ENCODE assay signal across 23 mouse cellular contexts in genomic region chr8:124295357-124295756, GRCm38 (mm10).
DNase-seq lines count a peak whose midpoint lies in the region; ATAC-seq and TF ChIP-seq lines count a peak whose summit lies in the region.
"Had no signal": no experiment of that assay in that cellular context is flagged by ENCODE, and none has a peak within 500 bp of the region (broad histone marks: within the 10 kb centered on the region; RNA-seq: fewer than 3 reads in every experiment).

No protein-coding gene starts in this region.

- no peaks in the 10 kb centered on the region for H3K9me3 ChIP-seq in heart, embryonic 13.5 days
- H3K9me3 ChIP-seq in hindbrain, postnatal 0 days (ENCODE audit: low read length): no peaks in the 10 kb centered on the region
- H3K9me3 ChIP-seq in hindbrain, embryonic 14.5 days (ENCODE audit: control insufficient read depth, low read length): no peaks in the 10 kb centered on the region
- no peaks in the 10 kb centered on the region for H3K9me3 ChIP-seq in intestine, embryonic 16.5 days (ENCODE audit: control insufficient read depth, low read length)
- H3K9me3 ChIP-seq: embryonic facial prominence, embryonic 13.5 days; forebrain, embryonic 12.5 days; hindbrain, embryonic 13.5 days; limb, embryonic 15.5 days; midbrain, embryonic 12.5 days had no signal

- no peak for TF ChIP-seq CTCF in hindbrain, postnatal 0 days (IDR thresholded peaks at IDR 0.05; ENCODE audit: low read depth)
- no peak for TF ChIP-seq CTCF in C2C12 (IDR thresholded peaks at IDR 0.05; ENCODE audit: control insufficient read depth, insufficient read depth, insufficient read length)

- no peak overlapping the region for H3K4me3 ChIP-seq in heart, embryonic 13.5 days
- H3K4me3 ChIP-seq in hindbrain, postnatal 0 days (ENCODE audit: low read length): no peak overlapping the region
- no peak overlapping the region for H3K4me3 ChIP-seq in hindbrain, embryonic 14.5 days (replicated peaks; ENCODE audit: low read length)
- peak overlapping the region; percentile 11 for H3K4me3 ChIP-seq in C2C12 (ENCODE audit: insufficient read depth, poor library complexity, severe bottlenecking)
- no peak overlapping the region for H3K4me3 ChIP-seq in intestine, embryonic 16.5 days (ENCODE audit: low read length)
- H3K4me3 ChIP-seq: embryonic facial prominence, embryonic 13.5 days; erythroblast, embryonic 14.5 days; forebrain, embryonic 12.5 days; hindbrain, embryonic 13.5 days; limb, embryonic 15.5 days; midbrain, embryonic 12.5 days had no signal

- H3K9ac ChIP-seq in heart, embryonic 13.5 days: no peak overlapping the region
- no peak overlapping the region for H3K9ac ChIP-seq in hindbrain, postnatal 0 days (replicated peaks; ENCODE audit: low read length)
- H3K9ac ChIP-seq in hindbrain, embryonic 14.5 days: no peak overlapping the region
- no peak overlapping the region for H3K9ac ChIP-seq in intestine, embryonic 16.5 days (ENCODE audit: low read depth, low read length)
- H3K9ac ChIP-seq: embryonic facial prominence, embryonic 13.5 days; forebrain, embryonic 12.5 days; hindbrain, embryonic 13.5 days; limb, embryonic 15.5 days; lung, embryonic 14.5 days; midbrain, embryonic 12.5 days had no signal

- H3ac ChIP-seq in C2C12 (ENCODE audit: control insufficient read depth, insufficient read length, low read depth): peak overlapping the region; percentile 53

- 80% methylated on average over 6 of the region's 6 CpGs for WGBS in heart, embryonic 13.5 days
- WGBS in hindbrain, postnatal 0 days: 88% methylated on average over 6 of the region's 6 CpGs
- 86% methylated on average over 6 of the region's 6 CpGs for WGBS in hindbrain, embryonic 14.5 days
- WGBS in intestine, embryonic 16.5 days: 81% methylated on average over 6 of the region's 6 CpGs

- H3K79me3 ChIP-seq in C2C12 (ENCODE audit: low read depth): peaks cover 31% of the 10 kb centered on the region

- H3K79me2 ChIP-seq in C2C12 (ENCODE audit: control insufficient read depth, insufficient read depth): peaks cover 76% of the 10 kb centered on the region

- H3K4me2 ChIP-seq in heart, embryonic 13.5 days: no peak overlapping the region
- H3K4me2 ChIP-seq in hindbrain, postnatal 0 days (ENCODE audit: low read depth, low read length): no peak overlapping the region
- no peak overlapping the region for H3K4me2 ChIP-seq in hindbrain, embryonic 14.5 days (replicated peaks)
- no peak overlapping the region for H3K4me2 ChIP-seq in intestine, embryonic 16.5 days (ENCODE audit: low read depth, low read length)
- H3K4me2 ChIP-seq: embryonic facial prominence, embryonic 13.5 days; forebrain, embryonic 12.5 days; hindbrain, embryonic 13.5 days; limb, embryonic 15.5 days; lung, embryonic 14.5 days; midbrain, embryonic 12.5 days had no signal

- no peaks in the 10 kb centered on the region for H3K27me3 ChIP-seq in heart, embryonic 13.5 days (replicated peaks)
- no peaks in the 10 kb centered on the region for H3K27me3 ChIP-seq in hindbrain, postnatal 0 days (ENCODE audit: insufficient read depth, low read length)
- no peaks in the 10 kb centered on the region for H3K27me3 ChIP-seq in hindbrain, embryonic 14.5 days (ENCODE audit: control insufficient read depth, insufficient read depth, low read length)
- H3K27me3 ChIP-seq in C2C12 (ENCODE audit: control insufficient read depth, insufficient read depth, insufficient read length): no peaks in the 10 kb centered on the region
- H3K27me3 ChIP-seq in intestine, embryonic 16.5 days (replicated peaks; ENCODE audit: control insufficient read depth, insufficient read depth, low read length): no peaks in the 10 kb centered on the region
- H3K27me3 ChIP-seq: embryonic facial prominence, embryonic 13.5 days; forebrain, embryonic 12.5 days; hindbrain, embryonic 13.5 days; limb, embryonic 15.5 days; midbrain, embryonic 12.5 days had no signal

- no peak for ATAC-seq in heart, embryonic 13.5 days (ENCODE audit: extremely low read depth, insufficient number of reproducible peaks, low FRiP score, low TSS enrichment)
- peak; percentile 12; the same call in 1 of the 2 replicates for ATAC-seq in hindbrain, postnatal 0 days
- ATAC-seq in hindbrain, embryonic 14.5 days (ENCODE audit: low FRiP score): no peak
- ATAC-seq in intestine, embryonic 16.5 days: no peak

- no peak for DNase-seq in heart, postnatal 4 days
- DNase-seq in hindbrain, postnatal 0 days (ENCODE audit: low spot score): no peak
- DNase-seq in hindbrain, embryonic 14.5 days (ENCODE audit: low spot score): no peak
- peak; percentile 27 for DNase-seq in 3T3-L1 (ENCODE audit: low read depth, low spot score)
- DNase-seq: cerebellum, adult 8-10 months; cerebellum, postnatal 36 days; embryo, embryonic 11 days; kidney, adult 8-10 months; kidney, postnatal 10 days; left cerebral cortex, postnatal 4 days; lung, embryonic 14.5 days; lung, postnatal 4 days; right cerebral cortex, postnatal 14 days; thymus, adult 2 months had no signal

- H3K36me3 ChIP-seq in heart, embryonic 13.5 days: peaks cover 17% of the 10 kb centered on the region
- no peaks in the 10 kb centered on the region for H3K36me3 ChIP-seq in hindbrain, postnatal 0 days (ENCODE audit: insufficient read depth, low read length)
- no peaks in the 10 kb centered on the region for H3K36me3 ChIP-seq in hindbrain, embryonic 14.5 days (replicated peaks; ENCODE audit: control insufficient read depth, insufficient read depth)
- peaks cover 6% of the 10 kb centered on the region for H3K36me3 ChIP-seq in C2C12 (ENCODE audit: control insufficient read depth, insufficient read depth)
- H3K36me3 ChIP-seq in intestine, embryonic 16.5 days (ENCODE audit: control insufficient read depth, insufficient read depth, low read length): no peaks in the 10 kb centered on the region
- H3K36me3 ChIP-seq: embryonic facial prominence, embryonic 13.5 days; hindbrain, embryonic 13.5 days; limb, embryonic 15.5 days had no signal

- H3K4me1 ChIP-seq in heart, embryonic 13.5 days: peaks cover 42% of the 10 kb centered on the region
- peaks cover 4% of the 10 kb centered on the region; the same call in 1 of the 2 replicates for H3K4me1 ChIP-seq in hindbrain, postnatal 0 days (ENCODE audit: insufficient read depth, low read length)
- H3K4me1 ChIP-seq in hindbrain, embryonic 14.5 days (replicated peaks; ENCODE audit: control insufficient read depth, insufficient read depth, low read length): peaks cover 21% of the 10 kb centered on the region
- H3K4me1 ChIP-seq in intestine, embryonic 16.5 days (ENCODE audit: control insufficient read depth, insufficient read depth, low read length): peaks cover 5% of the 10 kb centered on the region

- peak overlapping the region; percentile 75 for H3K27ac ChIP-seq in heart, embryonic 13.5 days (replicated peaks)
- no peak overlapping the region for H3K27ac ChIP-seq in hindbrain, postnatal 0 days
- no peak overlapping the region for H3K27ac ChIP-seq in hindbrain, embryonic 14.5 days
- no peak overlapping the region for H3K27ac ChIP-seq in intestine, embryonic 16.5 days (ENCODE audit: low read length)
- H3K27ac ChIP-seq: embryonic facial prominence, embryonic 13.5 days; forebrain, embryonic 12.5 days had no signal

TF ChIP-seq in C2C12, 6 proteins besides CTCF, POLR2A, EP300 and RAD21:
- TF ChIP-seq MAX (IDR thresholded peaks at IDR 0.05): no peak
- no peak for TF ChIP-seq FOSL1 (IDR thresholded peaks at IDR 0.05; ENCODE audit: insufficient read depth, low read length, poor library complexity, severe bottlenecking)
- no peak for TF ChIP-seq MYOD1 (IDR thresholded peaks at IDR 0.05; ENCODE audit: control insufficient read depth, insufficient read length, low read depth)
- no peak for TF ChIP-seq MYOG (IDR thresholded peaks at IDR 0.05; ENCODE audit: control insufficient read depth, extremely low read depth, insufficient read length)
